ENCODE assay signal across 8 mouse cellular contexts in genomic region chrX:13282089-13282850, GRCm38 (mm10). TPM values are rescaled to one million over a fixed set of nuclear protein-coding genes. Genes with fewer than 3 reads are reported as not detected.
DNase-seq lines count a peak whose midpoint lies in the region; ATAC-seq lines count a peak whose summit lies in the region.

No protein-coding gene starts in this region.

- no peaks in the 10 kb centered on the region; the same call in 1 of the 2 replicates for H3K27me3 ChIP-seq in kidney, embryonic 16.5 days (ENCODE audit: insufficient read depth, low read length)
- H3K27me3 ChIP-seq in hindbrain, embryonic 12.5 days, result no peaks in the 10 kb centered on the region; the same call in 1 of the 2 replicates
- H3K27me3 ChIP-seq in midbrain, embryonic 13.5 days, result no peaks in the 10 kb centered on the region

- H3K4me3 ChIP-seq in kidney, embryonic 16.5 days (ENCODE audit: low read length), result peak overlapping the region; percentile 97
- peak overlapping the region; percentile 63 for H3K4me3 ChIP-seq in hindbrain, embryonic 12.5 days
- H3K4me3 ChIP-seq in midbrain, embryonic 13.5 days (replicated peaks), result peak overlapping the region; percentile 85

- peak overlapping the region; percentile 69 for H3K4me2 ChIP-seq in kidney, embryonic 16.5 days (replicated peaks; ENCODE audit: low read depth, low read length)
- peak overlapping the region; percentile 71 for H3K4me2 ChIP-seq in hindbrain, embryonic 12.5 days (replicated peaks)
- peak overlapping the region; percentile 84 for H3K4me2 ChIP-seq in midbrain, embryonic 13.5 days (replicated peaks)

- no peak for ATAC-seq in kidney, embryonic 16.5 days (ENCODE audit: low FRiP score, low TSS enrichment)
- ATAC-seq in hindbrain, embryonic 12.5 days (ENCODE audit: low FRiP score), result no peak
- no peak for ATAC-seq in midbrain, embryonic 13.5 days
- ATAC-seq in activated CD4-positive, CD25-positive, alpha-beta regulatory T cell, adult 4 months, result no peak

- peaks cover 10% of the 10 kb centered on the region; the same call in 1 of the 2 replicates for H3K4me1 ChIP-seq in kidney, embryonic 16.5 days (ENCODE audit: insufficient read depth, low read length)
- peaks cover 11% of the 10 kb centered on the region; the same call in 1 of the 2 replicates for H3K4me1 ChIP-seq in hindbrain, embryonic 12.5 days
- H3K4me1 ChIP-seq in midbrain, embryonic 13.5 days (replicated peaks), result peaks cover 32% of the 10 kb centered on the region

- H3K27ac ChIP-seq in kidney, embryonic 16.5 days (ENCODE audit: low read length), result peak overlapping the region; percentile 97
- peak overlapping the region; percentile 98 for H3K27ac ChIP-seq in hindbrain, embryonic 12.5 days
- peak overlapping the region; percentile 99 for H3K27ac ChIP-seq in midbrain, embryonic 13.5 days

- H3K36me3 ChIP-seq in kidney, embryonic 16.5 days (ENCODE audit: insufficient read depth, low read length), result peaks cover 15% of the 10 kb centered on the region
- H3K36me3 ChIP-seq in hindbrain, embryonic 12.5 days, result peaks cover 14% of the 10 kb centered on the region
- peaks cover 16% of the 10 kb centered on the region for H3K36me3 ChIP-seq in midbrain, embryonic 13.5 days

- no peaks in the 10 kb centered on the region for H3K9me3 ChIP-seq in kidney, embryonic 16.5 days (ENCODE audit: low read length)
- no peaks in the 10 kb centered on the region for H3K9me3 ChIP-seq in hindbrain, embryonic 12.5 days (replicated peaks)
- H3K9me3 ChIP-seq in midbrain, embryonic 13.5 days, result no peaks in the 10 kb centered on the region

- DNase-seq in kidney, adult 9 months, result no peak
- peak; percentile 18 for DNase-seq in ZHBTc4 (ENCODE audit: low read depth, low spot score)
- DNase-seq in right cerebral cortex, postnatal 10 days (ENCODE audit: low spot score in 2 of 2), result no peak
- DNase-seq in ovary, postnatal 10 days (ENCODE audit: low spot score), result no peak

- H3K9ac ChIP-seq in kidney, embryonic 16.5 days (replicated peaks; ENCODE audit: low read length), result peak overlapping the region; percentile 99
- peak overlapping the region; percentile 89 for H3K9ac ChIP-seq in hindbrain, embryonic 12.5 days
- peak overlapping the region; percentile 99 for H3K9ac ChIP-seq in midbrain, embryonic 13.5 days (replicated peaks)

- WGBS in kidney, embryonic 16.5 days, result 13% methylated on average over 16 of the region's 16 CpGs
- WGBS in hindbrain, embryonic 12.5 days, result 15% methylated on average over 16 of the region's 16 CpGs
- 12% methylated on average over 16 of the region's 16 CpGs for WGBS in midbrain, embryonic 13.5 days

RNA-seq across cellular contexts. Expression of gene Ddx3x, which starts 1.5 kb away (rescaled TPM):
- 128 and 132 TPM in 2 replicates for polyA plus RNA-seq in kidney, embryonic 16.5 days (2015; fragmentation: Nextera tagmentation; extraction: Ambion mirVana)
- polyA plus RNA-seq in hindbrain, embryonic 12.5 days (2016; fragmentation: Nextera tagmentation; extraction: Ambion mirVana), result 160 and 169 TPM in 2 replicates
- polyA plus RNA-seq in midbrain, embryonic 13.5 days (2015; fragmentation: Nextera tagmentation; extraction: Ambion mirVana), result 128 and 144 TPM in 2 replicates
- polyA plus RNA-seq in activated CD4-positive, CD25-positive, alpha-beta regulatory T cell, adult 4 months (2017; shearing (Covaris generic)), result 10 to 100 TPM; 33.9 to 42.2 TPM
